Mouse (Mus musculus) thymus, postnatal 0 days (tissue): ENCODE measurements at regions not wholly inside any gene's neighbourhood (a gene's known extent, or its start where the extent isn't known, plus 50 kb on each side); places are given as distances from the start of the nearest gene placed in this dataset.

Source experiments
- DNase-seq: peaks from one replicate; pipeline ENCODE4 v3.0.0-alpha.2; 2015; ENCODE audit warnings: low spot score

- DNase-seq: peak; percentile 83
Measured at GRCm38 (mm10) chr12:70628384-70629365, 175.8 kb downstream of the Tmx1 start.

- no peak for DNase-seq
Measured at GRCm38 (mm10) chr12:70629371-70629770, 176.5 kb downstream of the Tmx1 start.

- DNase-seq: no peak
Measured at GRCm38 (mm10) chr12:70631281-70631680, 178.4 kb downstream of the Tmx1 start.

- no peak for DNase-seq
Measured at GRCm38 (mm10) chr12:70633194-70633593, 180.3 kb downstream of the Tmx1 start.

- DNase-seq: no peak
Measured at GRCm38 (mm10) chr12:70633622-70634365, 180.9 kb downstream of the Tmx1 start.

- no peak for DNase-seq
Measured at GRCm38 (mm10) chr12:70635997-70636396, 183.1 kb downstream of the Tmx1 start.

- no peak for DNase-seq
Measured at GRCm38 (mm10) chr12:70640186-70640585, 185.1 kb upstream of the Frmd6 start.

- DNase-seq: no peak
Measured at GRCm38 (mm10) chr12:70644910-70645309, 180.4 kb upstream of the Frmd6 start.

- DNase-seq: no peak
Measured at GRCm38 (mm10) chr12:70645407-70645806, 179.9 kb upstream of the Frmd6 start.

GRCm38 (mm10) chr12:70647516-70647915 lies 177.8 kb upstream of the Frmd6 start:
- DNase-seq: no peak

- no peak for DNase-seq
Measured at GRCm38 (mm10) chr12:70648179-70648811, 177.0 kb upstream of the Frmd6 start.

- DNase-seq: no peak
Measured at GRCm38 (mm10) chr12:70648812-70649188, 176.5 kb upstream of the Frmd6 start.

- DNase-seq: no peak
Measured at GRCm38 (mm10) chr12:70649691-70650090, 175.6 kb upstream of the Frmd6 start.

- no peak for DNase-seq
Measured at GRCm38 (mm10) chr12:70650470-70650869, 174.8 kb upstream of the Frmd6 start.

GRCm38 (mm10) chr12:70652751-70653150 lies 172.6 kb upstream of the Frmd6 start:
- no peak for DNase-seq

- DNase-seq: no peak
Measured at GRCm38 (mm10) chr12:70653971-70654370, 171.3 kb upstream of the Frmd6 start.

- no peak for DNase-seq
Measured at GRCm38 (mm10) chr12:70654546-70654945, 170.8 kb upstream of the Frmd6 start.

GRCm38 (mm10) chr12:70655411-70655811 lies 169.9 kb upstream of the Frmd6 start:
- DNase-seq: no peak

GRCm38 (mm10) chr12:70655900-70656544 lies 169.3 kb upstream of the Frmd6 start:
- no peak for DNase-seq

- peak; percentile 78 for DNase-seq
Measured at GRCm38 (mm10) chr12:70656805-70657492, 168.4 kb upstream of the Frmd6 start.

GRCm38 (mm10) chr12:70657493-70657810 lies 167.9 kb upstream of the Frmd6 start:
- DNase-seq: no peak
